Mouse (Mus musculus) hindbrain, embryonic 12.5 days (tissue): Measurements from ENCODE around the gene Zfp512. TPM values are rescaled to one million over a fixed set of nuclear protein-coding genes. Genes with fewer than 3 reads are reported as not detected.
"Not testable (repeated sequence)": the region's sequence is repeated elsewhere in the genome, so short reads cannot be mapped to it uniquely, and the experiment has no call there.

Experiments
- ATAC-seq: fragments of 200-750 bp; cut with Nextera tagmentation; 2 replicates; pipeline ENCODE4 v1.8.0; 2017; ENCODE audit warnings: moderate TSS enrichment; ENCODE audit not compliant: low FRiP score
- H3K27ac ChIP-seq: fragments of 300-500 bp; sonication (generic); 2 replicates; pipeline ENCODE4 v1.5.1; 2016; ENCODE audit warnings: mild to moderate bottlenecking
- H3K27me3 ChIP-seq: fragments of 300-500 bp; sonication (generic); 2 replicates; pipeline ENCODE4 v1.6.1; 2016; ENCODE audit warnings: mild to moderate bottlenecking
- H3K36me3 ChIP-seq: fragments of 300-500 bp; sonication (generic); 2 replicates; pipeline ENCODE4 v1.6.1; 2016; ENCODE audit warnings: mild to moderate bottlenecking
- H3K4me1 ChIP-seq: fragments of 300-500 bp; sonication (generic); 2 replicates; pipeline ENCODE4 v1.6.1; 2016
- H3K4me2 ChIP-seq: fragments of 300-500 bp; sonication (generic); replicated peaks from 2 replicates; pipeline ENCODE4 v1.6.1; 2016; ENCODE audit warnings: mild to moderate bottlenecking
- H3K4me3 ChIP-seq: fragments of 300-500 bp; sonication (generic); 2 replicates; pipeline ENCODE4 v1.5.1; 2016; ENCODE audit warnings: mild to moderate bottlenecking
- H3K9ac ChIP-seq: fragments of 300-500 bp; sonication (generic); 2 replicates; pipeline ENCODE4 v1.6.1; 2016; ENCODE audit warnings: mild to moderate bottlenecking, moderate library complexity
- H3K9me3 ChIP-seq: fragments of 300-500 bp; sonication (generic); replicated peaks from 2 replicates; pipeline ENCODE4 v1.6.1; 2016; ENCODE audit warnings: mild to moderate bottlenecking
- WGBS: fragments of 180-500 bp; shearing (Covaris S2); methylation state at CpG from one replicate; pipeline ENCODE4 v1.1.7; 2016; 5-methylcytosine and 5-hydroxymethylcytosine counted together
- polyA plus RNA-seq: library from polyadenylated mRNA; unstranded; fragments of >200 nt; fragmentation: Nextera tagmentation; extraction: Ambion mirVana; gene quantifications from 2 replicates; pipeline ENCODE4 v1.2.1, GENCODE M21; 2016

The Zfp512 gene
- polyA plus RNA-seq, 1 experiment from 2014 or later, result 97.4 TPM

- ATAC-seq, result no peak
- Histone ChIP-seq H3K9me3 (no peaks in the 10 kb centered on the region), H3K27me3 (no peaks in the 10 kb centered on the region), H3K4me1 (peaks cover 9% of the 10 kb centered on the region; the same call in 1 of the 2 replicates), H3K4me2 (no peak overlapping the region), H3K27ac (no peak overlapping the region), H3K4me3 (no peak overlapping the region), H3K9ac (no peak overlapping the region), H3K36me3 (peaks cover 9% of the 10 kb centered on the region)
- 56% methylated on average over 1 of the region's 1 CpGs for WGBS
These were observed 39.8 kb downstream of the Zfp512 start for GRCm38 (mm10) chr5:31492031-31492430.

DNA sequence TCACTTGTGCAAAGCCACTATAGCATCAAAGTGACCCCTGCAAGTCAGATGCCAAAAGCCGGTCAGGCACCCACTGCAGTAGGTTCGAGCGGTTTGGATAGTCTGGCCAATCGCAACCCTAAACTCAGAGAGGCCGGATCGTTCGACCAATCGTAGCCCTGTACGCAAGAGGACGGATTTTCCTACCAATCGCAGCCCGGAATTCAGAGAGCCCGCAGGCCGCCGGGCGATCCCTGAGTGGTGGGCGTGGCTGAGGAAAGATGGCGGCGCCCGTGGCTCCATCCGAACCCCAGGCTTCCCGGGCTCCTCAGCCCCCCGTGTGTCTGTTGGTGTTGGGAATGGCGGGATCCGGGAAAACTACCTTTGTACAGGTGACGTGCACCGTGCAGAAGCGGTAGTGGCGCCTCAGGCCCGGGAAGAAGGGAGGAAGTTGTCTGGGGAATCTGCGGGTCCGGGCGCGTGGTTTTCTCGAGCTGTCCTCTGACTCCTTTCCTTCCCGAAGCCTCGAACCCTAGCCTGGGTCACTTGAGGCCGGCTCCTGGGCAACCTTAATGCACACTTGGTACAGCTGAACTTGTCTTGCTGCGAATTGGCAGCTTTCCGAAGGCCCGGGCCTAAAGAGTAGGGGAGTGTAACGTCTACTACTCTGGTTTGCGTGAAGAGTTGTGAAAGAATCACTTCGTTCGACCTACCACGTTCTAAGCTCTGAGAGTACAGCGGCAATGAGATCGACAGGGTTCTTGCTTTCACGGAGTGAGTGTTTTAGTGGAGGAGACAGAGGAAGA is 42.5 kb downstream of the Zfp512 start, which contains the start of gene Gpn1:
Gene Gpn1, plus strand, starts transcription at position 229 of the 785 bp plus-strand sequence.
- H3K4me3 ChIP-seq, result peak within 1 kb of the TSS; percentile 72
- peaks cover 32% of the 10 kb centered on the region for H3K36me3 ChIP-seq
- H3K4me1 ChIP-seq, result peaks cover 9% of the 10 kb centered on the region; the same call in 1 of the 2 replicates
- H3K4me2 ChIP-seq, result peak within 1 kb of the TSS; percentile 62
- H3K27ac ChIP-seq, result no peak within 1 kb of the TSS
- WGBS, result under 1% methylated on average over 46 of the region's 49 CpGs
- H3K27me3 ChIP-seq, result no peaks in the 10 kb centered on the region
- H3K9me3 ChIP-seq, result no peaks in the 10 kb centered on the region
- peak within 1 kb of the TSS; percentile 65 for H3K9ac ChIP-seq
- ATAC-seq, result peak; percentile 100

DNA sequence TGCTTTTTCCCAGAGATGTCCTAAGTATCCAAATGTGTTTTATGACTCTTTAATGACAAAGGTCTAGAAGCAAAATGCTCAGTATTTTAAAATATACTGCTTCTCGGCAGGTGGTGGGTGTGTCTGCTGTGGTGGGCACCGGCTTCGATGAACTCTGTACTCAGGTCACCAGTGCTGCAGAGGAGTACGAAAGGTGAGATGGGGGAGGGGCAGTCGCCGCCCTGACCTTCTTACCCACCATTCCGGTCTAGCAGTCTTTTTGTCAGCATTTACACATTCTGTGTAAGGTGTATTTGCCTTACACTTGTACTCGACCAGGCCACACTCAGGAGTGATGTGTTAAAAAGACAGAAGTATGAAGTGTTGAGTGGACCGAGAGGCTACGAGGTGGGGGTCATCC is 52.6 kb downstream of the Zfp512 start:
- WGBS, result 92% methylated on average over 10 of the region's 10 CpGs
- Histone ChIP-seq H3K36me3 (peaks cover 88% of the 10 kb centered on the region), H3K9ac (no peak overlapping the region)

DNA sequence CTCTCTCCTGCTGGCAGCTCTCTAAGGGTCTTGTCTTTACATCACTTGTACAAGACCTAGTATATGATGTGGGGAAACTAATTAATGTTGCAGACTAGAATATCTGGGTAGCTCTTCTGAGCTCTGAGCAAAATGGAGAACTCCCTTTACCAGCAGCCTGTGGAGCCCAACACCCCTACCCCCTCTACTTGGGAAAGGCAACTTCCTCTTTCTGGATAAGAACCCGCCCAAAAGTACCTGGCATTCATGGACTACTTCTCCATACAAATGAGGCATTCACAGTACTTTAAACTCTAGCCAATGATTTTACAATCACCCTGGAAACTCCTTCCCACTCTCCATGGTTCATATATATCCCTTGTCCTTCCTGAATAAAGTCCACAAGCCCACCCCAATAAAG is 60.2 kb downstream of the Zfp512 start:
- Histone ChIP-seq H3K27ac (no peak overlapping the region), H3K4me1 (no peaks in the 10 kb centered on the region), H3K36me3 (peaks cover 87% of the 10 kb centered on the region), H3K27me3 (no peaks in the 10 kb centered on the region), H3K9me3 (no peaks in the 10 kb centered on the region), H3K9ac (no peak overlapping the region), H3K4me3 (no peak overlapping the region), H3K4me2 (no peak overlapping the region)
- 94% methylated on average over 1 of the region's 1 CpGs for WGBS
- ATAC-seq, result no peak

More for the DNA sequence above, 52.6 kb downstream of the Zfp512 start:
- Histone ChIP-seq H3K4me1 (no peaks in the 10 kb centered on the region), H3K4me2 (no peak overlapping the region), H3K9me3 (no peaks in the 10 kb centered on the region), H3K27ac (no peak overlapping the region), H3K4me3 (no peak overlapping the region), H3K27me3 (no peaks in the 10 kb centered on the region)
- ATAC-seq, result no peak

- no peaks in the 10 kb centered on the region for H3K27me3 ChIP-seq
- peaks cover 2% of the 10 kb centered on the region for H3K4me1 ChIP-seq
- 91% methylated on average over 6 of the region's 6 CpGs for WGBS
- H3K9me3 ChIP-seq, result no peaks in the 10 kb centered on the region
- peaks cover 70% of the 10 kb centered on the region for H3K36me3 ChIP-seq
- H3K27ac ChIP-seq, result no peak overlapping the region
- ATAC-seq, result no peak
- no peak overlapping the region for H3K9ac ChIP-seq
- no peak overlapping the region for H3K4me3 ChIP-seq
- no peak overlapping the region for H3K4me2 ChIP-seq
These were observed 68.3 kb downstream of the Zfp512 start for GRCm38 (mm10) chr5:31520556-31520955.

DNA sequence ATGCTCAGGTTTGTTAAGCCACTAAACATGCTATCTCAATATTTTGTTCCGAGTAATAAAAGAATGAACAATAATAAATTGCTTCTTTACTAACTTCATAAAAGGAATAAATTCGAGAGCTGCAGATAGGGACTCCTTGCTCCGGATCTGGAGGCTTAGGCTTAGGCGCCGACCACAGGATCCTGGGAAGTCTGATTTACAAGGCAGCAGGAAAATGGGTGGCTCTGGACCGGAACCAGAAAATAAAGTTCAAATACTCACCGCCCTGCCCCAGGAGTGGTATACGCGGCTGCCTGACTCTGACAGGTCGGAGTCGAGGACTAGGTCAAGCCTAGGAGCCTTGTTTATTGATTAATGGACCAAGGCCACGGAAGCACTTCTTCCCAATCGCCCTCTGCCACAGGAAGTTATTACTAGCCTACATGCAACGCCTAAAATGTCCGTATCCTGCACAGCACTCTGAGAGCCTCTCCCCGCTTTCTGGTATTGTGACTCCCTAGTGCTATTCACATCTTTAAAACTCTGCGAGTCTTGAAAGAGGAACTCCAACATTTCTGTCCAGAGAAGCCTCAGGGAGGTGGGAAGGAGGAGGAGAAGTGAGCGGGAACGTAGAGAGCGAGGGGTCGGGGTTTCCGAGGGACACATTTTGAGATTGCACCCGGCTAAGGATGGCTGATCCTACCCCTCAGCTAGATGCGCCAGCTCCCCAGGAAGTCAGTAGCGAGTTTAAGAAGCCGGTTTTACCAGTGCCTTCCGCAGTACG is 74.3 kb downstream of the Zfp512 start, which contains the start of gene Slc4a1ap:
Gene Slc4a1ap, plus strand, starts transcription at position 642 of the 763 bp plus-strand sequence.
- WGBS, result under 1% methylated on average over 28 of the region's 28 CpGs
- ATAC-seq, result peak; percentile 80
- peak within 1 kb of the TSS; percentile 95 for H3K4me3 ChIP-seq

DNA sequence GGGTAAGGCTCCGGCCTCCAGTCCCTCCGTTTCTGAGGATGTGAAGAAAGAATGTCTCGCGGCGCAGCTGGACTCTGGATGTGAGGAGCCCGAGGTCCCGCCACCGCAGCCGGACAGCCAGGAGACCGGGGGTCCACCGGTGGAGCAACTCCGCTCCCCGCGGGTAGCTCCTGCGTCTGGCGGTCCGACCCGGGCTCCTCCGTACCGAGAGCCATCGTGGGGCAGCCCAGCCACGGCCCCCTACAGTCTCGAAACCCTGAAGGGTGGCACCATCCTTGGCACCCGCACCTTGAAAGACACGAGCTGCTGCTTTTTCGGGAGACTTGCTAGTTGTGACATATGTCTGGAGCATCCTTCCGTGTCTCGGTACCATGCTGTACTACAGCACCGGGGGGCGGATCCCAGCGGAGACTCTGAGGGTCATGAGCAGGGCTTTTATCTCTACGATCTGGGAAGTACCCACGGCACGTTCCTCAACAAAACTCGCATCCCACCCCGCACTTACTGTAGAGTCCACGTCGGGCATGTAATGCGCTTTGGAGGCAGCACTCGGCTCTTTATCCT is 75.0 kb downstream of the Zfp512 start:
- 5% methylated on average over 40 of the region's 40 CpGs for WGBS
- Histone ChIP-seq H3K9me3 (no peaks in the 10 kb centered on the region), H3K4me1 (peaks cover 22% of the 10 kb centered on the region), H3K27me3 (no peaks in the 10 kb centered on the region), H3K27ac (peak overlapping the region; percentile 81), H3K9ac (peak overlapping the region; percentile 88), H3K36me3 (peaks cover 39% of the 10 kb centered on the region), H3K4me2 (peak overlapping the region; percentile 98), H3K4me3 (peak overlapping the region; percentile 95)
- peak; percentile 54 for ATAC-seq

More for the DNA sequence above, 74.3 kb downstream of the Zfp512 start, which contains the start of gene Slc4a1ap:
- Histone ChIP-seq H3K9ac (peak within 1 kb of the TSS; percentile 88), H3K4me2 (peak within 1 kb of the TSS; percentile 98), H3K9me3 (no peaks in the 10 kb centered on the region), H3K4me1 (peaks cover 22% of the 10 kb centered on the region), H3K27me3 (no peaks in the 10 kb centered on the region), H3K27ac (peak within 1 kb of the TSS; percentile 81), H3K36me3 (peaks cover 38% of the 10 kb centered on the region)

- ATAC-seq, H3K9me3 ChIP-seq, H3K27me3 ChIP-seq: not testable (repeated sequence)
- 82% methylated on average over 11 of the region's 11 CpGs for WGBS
- H3K4me1 ChIP-seq, result peaks cover 22% of the 10 kb centered on the region
- H3K4me2 ChIP-seq, result peak within 1 kb of the TSS; percentile 98
- H3K27ac ChIP-seq, result peak within 1 kb of the TSS; percentile 81
- H3K4me3 ChIP-seq, result peak within 1 kb of the TSS; percentile 95
- peaks cover 39% of the 10 kb centered on the region for H3K36me3 ChIP-seq
- H3K9ac ChIP-seq, result peak within 1 kb of the TSS; percentile 88
These were observed 75.5 kb downstream of the Zfp512 start, which contains the start of gene Supt7l for GRCm38 (mm10) chr5:31527707-31528106. Supt7l (minus strand) TSS chr5:31527807.

DNA sequence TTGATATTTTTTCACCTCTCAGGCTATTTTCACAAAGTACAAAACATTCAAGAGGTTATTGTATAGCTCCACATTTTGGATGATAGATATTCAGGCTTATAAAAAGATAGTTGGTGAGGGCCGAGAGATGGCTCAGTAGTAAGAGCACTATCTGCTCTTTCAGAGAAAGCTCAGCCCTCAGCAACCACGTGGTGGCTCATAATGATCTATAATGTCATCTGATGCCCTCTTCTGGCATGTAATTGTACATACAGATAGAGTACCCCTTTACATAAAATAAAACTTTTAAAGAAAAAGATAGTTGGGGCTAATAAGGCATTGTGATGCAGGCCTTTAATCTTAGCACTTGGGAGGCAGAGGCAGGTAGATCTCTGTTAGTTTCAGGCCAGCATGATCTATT is 76.3 kb downstream of the Zfp512 start:
- no peak for ATAC-seq
- Histone ChIP-seq H3K36me3 (peaks cover 42% of the 10 kb centered on the region), H3K4me3 (no peak overlapping the region), H3K4me2 (no peak overlapping the region), H3K4me1 (peaks cover 22% of the 10 kb centered on the region), H3K27me3 (no peaks in the 10 kb centered on the region), H3K9me3 (no peaks in the 10 kb centered on the region), H3K27ac (no peak overlapping the region), H3K9ac (no peak overlapping the region)
- 65% methylated on average over 2 of the region's 2 CpGs for WGBS

Other genes starting within 250 kb of the Zfp512 start
- 149 TPM in 2 replicates for gene Ppm1g, start 231.7 kb upstream of the Zfp512 start, polyA plus RNA-seq
- gene Nrbp1, start 211.6 kb upstream of the Zfp512 start, polyA plus RNA-seq, result 148 and 151 TPM in 2 replicates
- gene Gm9970, start 211.2 kb upstream of the Zfp512 start, polyA plus RNA-seq, result 0.57 and 0.94 TPM in 2 replicates
- 6.3 and 9.6 TPM in 2 replicates for gene Krtcap3, start 200.7 kb upstream of the Zfp512 start, polyA plus RNA-seq
- 44.4 and 57.8 TPM in 2 replicates for gene Ift172, start 161.3 kb upstream of the Zfp512 start, polyA plus RNA-seq
- gene Fndc4, start 156.4 kb upstream of the Zfp512 start, polyA plus RNA-seq, result 66.9 and 68.2 TPM in 2 replicates
- 0.38 TPM in 1 of 2 replicates, not detected in the other for gene Gckr, start 155.0 kb upstream of the Zfp512 start, polyA plus RNA-seq
- not detected in 2 replicates for gene 4930548H24Rik, start 33.3 kb downstream of the Zfp512 start, polyA plus RNA-seq
- 68.5 and 80.6 TPM in 2 replicates for gene Gpn1, start 42.3 kb downstream of the Zfp512 start, polyA plus RNA-seq
- 35.2 and 40.1 TPM in 2 replicates for gene Slc4a1ap, start 74.6 kb downstream of the Zfp512 start, polyA plus RNA-seq
- 28.5 and 34.1 TPM in 2 replicates for gene Supt7l, start 75.4 kb downstream of the Zfp512 start, polyA plus RNA-seq
- gene Mrpl33, start 144.5 kb downstream of the Zfp512 start, polyA plus RNA-seq, result 193 and 201 TPM in 2 replicates
- gene Rbks, start 245.2 kb downstream of the Zfp512 start, polyA plus RNA-seq, result 1.8 TPM in 2 replicates
- 42.9 and 45.2 TPM in 2 replicates for gene Babam2, start 245.3 kb downstream of the Zfp512 start, polyA plus RNA-seq